Mouse (Mus musculus): ENCODE data around the gene Asb1. TPM values are rescaled to one million over a fixed set of nuclear protein-coding genes. Genes with fewer than 3 reads are reported as not detected.

The Asb1 gene
- total RNA-seq, 2 experiments from 2014 or later: 11.9 to 12.7 TPM

DNA sequence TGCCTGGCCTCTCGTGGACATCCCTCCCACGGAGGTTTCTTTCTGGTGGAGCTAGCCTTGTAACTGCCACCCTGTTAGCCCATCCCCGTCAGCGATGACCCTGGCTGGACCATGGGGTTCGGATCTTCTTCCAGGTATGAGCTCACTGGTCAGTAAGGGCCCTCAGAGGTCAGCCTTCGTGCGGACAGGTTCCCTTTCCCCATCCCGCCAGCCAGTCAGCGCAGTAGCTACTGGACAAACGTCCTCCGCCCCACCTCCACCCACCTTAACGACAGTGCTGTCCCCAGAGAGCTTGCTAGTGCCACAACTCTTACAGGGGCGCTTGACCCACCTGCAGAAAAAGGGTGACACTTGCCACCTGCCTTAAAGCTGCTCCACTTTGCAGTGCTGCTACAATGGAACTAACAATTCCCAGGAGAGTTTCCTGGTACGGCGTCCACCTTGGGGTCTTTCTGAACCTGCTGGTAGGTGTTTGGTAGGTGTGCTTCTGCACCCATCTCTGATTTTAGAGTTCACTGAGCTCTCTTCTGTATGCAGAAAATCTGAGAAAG is 773 bp downstream of the Asb1 start:
- intact Hi-C loops (cut with DNase I): no loop called here
- no peak for DNase-seq

GRCm38 (mm10) chr1:91543974-91544373 is 3.6 kb downstream of the Asb1 start:
- DNase-seq: no peak
- intact Hi-C loops (cut with DNase I): no loop called here

DNA sequence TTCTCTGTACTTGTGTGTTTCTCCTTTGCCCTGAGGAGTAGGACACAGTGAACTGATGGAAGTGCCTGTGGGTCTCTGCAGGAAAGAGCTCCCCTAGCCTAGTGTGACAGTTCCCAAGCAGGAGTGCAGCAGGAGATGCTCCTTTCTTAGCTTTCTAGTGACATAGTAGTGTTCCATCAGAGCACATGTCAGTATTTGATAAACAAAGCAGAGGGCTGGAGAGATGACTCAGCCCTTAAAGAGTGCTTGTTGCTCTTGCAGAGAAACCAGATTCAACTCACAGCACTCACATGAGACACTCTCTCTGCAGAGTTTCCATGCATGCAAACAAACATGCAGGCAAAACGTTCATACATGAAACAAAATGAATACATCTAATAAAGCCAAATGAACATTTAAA is 4.9 kb downstream of the Asb1 start:
- intact Hi-C loops (cut with DNase I): no loop called here
- DNase-seq: no peak

- DNase-seq: no peak
- intact Hi-C loops (cut with DNase I): no loop called here
Observed at GRCm38 (mm10) chr1:91547567-91547966, 7.2 kb downstream of the Asb1 start.

DNA sequence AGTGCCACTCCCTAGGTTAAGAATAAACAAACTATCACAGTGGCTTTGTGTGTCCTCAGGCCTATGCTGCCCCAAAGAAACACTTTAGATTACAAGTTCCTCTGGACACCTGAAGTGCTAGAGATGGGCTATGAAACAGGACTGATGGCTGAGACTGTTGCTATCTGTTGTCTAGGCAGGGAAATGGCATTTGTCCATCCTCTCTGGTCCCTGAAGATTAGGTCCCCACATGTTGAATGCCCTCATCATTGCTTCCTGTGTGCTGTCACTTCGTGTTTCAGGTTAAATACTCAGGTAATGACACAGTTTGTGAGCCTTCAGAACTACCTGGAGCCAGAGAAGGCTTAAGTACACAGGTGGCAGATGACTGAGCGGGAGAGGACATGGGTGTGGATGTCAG is 8.7 kb downstream of the Asb1 start:
- intact Hi-C loops (cut with DNase I): no loop called here
- DNase-seq: no peak

GRCm38 (mm10) chr1:91557099-91557498 is 16.8 kb downstream of the Asb1 start:
- DNase-seq: no peak
- intact Hi-C loops (cut with DNase I): no loop called here

GRCm38 (mm10) chr1:91561226-91561625 is 20.9 kb downstream of the Asb1 start:
- DNase-seq: no peak
- intact Hi-C loops (cut with DNase I): no loop called here

GRCm38 (mm10) chr1:91562977-91563590 is 22.7 kb downstream of the Asb1 start:
- no peak for DNase-seq
- intact Hi-C loops (cut with DNase I): no loop called here

DNA sequence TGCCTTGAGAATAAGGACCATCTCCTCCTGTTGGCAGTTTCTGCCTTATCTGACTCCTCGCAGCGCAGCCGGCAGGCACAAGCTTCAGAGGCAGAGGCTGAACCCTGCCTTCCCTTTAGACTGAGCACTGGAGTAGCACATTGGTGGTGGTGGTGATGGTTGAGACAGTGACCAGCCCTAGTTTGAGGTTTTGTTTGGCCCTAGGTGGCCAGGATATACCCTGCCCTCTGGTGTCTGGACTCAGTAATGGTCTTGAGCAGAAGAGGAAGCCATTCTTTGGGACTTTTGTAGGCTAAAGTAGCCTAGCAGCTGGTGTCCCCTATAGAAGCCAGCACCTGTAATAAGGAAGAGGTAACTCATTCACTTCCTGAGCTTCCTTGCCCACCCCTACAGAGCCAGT is 23.7 kb downstream of the Asb1 start:
- no peak for DNase-seq
- intact Hi-C loops (cut with DNase I): no loop called here

GRCm38 (mm10) chr1:91564598-91564997 is 24.3 kb downstream of the Asb1 start:
- no peak for DNase-seq
- intact Hi-C loops (cut with DNase I): no loop called here

DNA sequence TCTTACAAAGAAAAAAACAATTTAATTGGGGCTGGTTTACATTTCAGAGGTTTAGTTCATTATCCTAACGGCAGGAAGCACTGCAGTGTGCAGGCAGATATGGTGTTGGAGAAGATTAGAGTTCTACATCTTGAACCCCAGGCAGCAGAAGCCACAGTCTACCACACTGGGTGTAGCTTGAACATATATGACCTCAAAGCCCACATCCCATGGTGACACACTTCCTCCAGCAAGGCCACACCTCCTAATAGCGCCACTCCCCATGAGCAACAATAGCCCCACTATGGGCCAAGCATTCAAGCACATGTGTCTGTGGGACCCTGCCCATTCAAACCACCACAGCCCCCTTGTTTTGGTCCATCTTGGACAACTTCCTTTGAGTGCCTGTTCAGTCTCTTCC is 26.9 kb downstream of the Asb1 start:
- intact Hi-C loops (cut with DNase I): no loop called here
- DNase-seq: no peak

- no peak for DNase-seq
- intact Hi-C loops (cut with DNase I): loop anchor here (5.0 kb wide), 1 partner anchor 300 kb away; no protein-coding TSS in a partner anchor
Observed at GRCm38 (mm10) chr1:91572458-91572857, 32.1 kb downstream of the Asb1 start.

DNA sequence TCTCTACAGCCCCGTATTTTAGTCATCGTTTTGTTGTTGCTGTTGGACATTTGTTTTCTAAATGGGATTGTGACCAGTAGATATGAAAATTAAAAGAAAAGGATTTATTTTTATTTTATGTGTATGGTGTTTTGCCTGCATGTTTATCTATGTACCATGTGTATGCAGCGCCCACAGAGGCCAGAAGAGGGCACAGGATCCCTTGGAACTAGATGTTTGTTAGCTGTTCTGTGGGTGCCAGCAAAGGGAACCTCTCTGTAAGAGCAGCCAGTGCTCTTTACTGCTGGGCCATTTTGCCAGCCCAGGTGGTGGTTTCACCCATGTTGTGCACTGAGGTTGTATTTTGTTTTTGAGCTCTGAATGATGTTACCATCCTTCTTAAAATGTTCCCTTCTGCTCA is 33.9 kb downstream of the Asb1 start:
- peak; percentile 21 to 35 for DNase-seq
- intact Hi-C loops (cut with DNase I): loop anchor here (5.0 kb wide), 1 partner anchor 298 kb away; no protein-coding TSS in a partner anchor

- DNase-seq: no peak
- intact Hi-C loops (cut with DNase I): loop anchor here (2.0 kb wide), 1 partner anchor 177 kb away; no protein-coding TSS in a partner anchor
Observed at GRCm38 (mm10) chr1:91577883-91578517, 37.7 kb downstream of the Asb1 start.

GRCm38 (mm10) chr1:91580503-91580902 is 40.2 kb downstream of the Asb1 start:
- intact Hi-C loops (cut with DNase I): no loop called here
- DNase-seq: no peak

DNA sequence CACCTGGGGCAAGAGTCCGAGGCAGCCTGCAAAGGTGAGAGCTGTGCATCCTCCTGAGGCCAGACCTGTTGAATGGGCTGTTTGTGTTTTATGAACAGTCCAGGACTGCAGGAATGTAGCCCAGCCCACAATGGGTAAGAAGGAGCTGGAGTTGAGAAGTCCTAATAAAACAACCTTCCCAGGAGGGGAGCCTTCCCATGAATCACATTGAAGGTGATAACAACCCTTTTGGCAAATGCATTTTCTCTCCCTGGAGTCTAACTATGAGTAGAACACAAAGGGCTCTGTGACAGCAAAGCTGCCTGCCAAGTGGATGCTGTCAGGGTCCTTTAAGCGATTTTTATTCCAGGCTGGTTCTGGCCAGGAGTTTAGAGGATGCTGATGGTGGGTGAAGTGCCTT is 40.9 kb downstream of the Asb1 start:
- intact Hi-C loops (cut with DNase I): no loop called here
- no peak for DNase-seq

- no peak for DNase-seq
- intact Hi-C loops (cut with DNase I): no loop called here
Observed at GRCm38 (mm10) chr1:91584969-91585835, 44.9 kb downstream of the Asb1 start.

DNA sequence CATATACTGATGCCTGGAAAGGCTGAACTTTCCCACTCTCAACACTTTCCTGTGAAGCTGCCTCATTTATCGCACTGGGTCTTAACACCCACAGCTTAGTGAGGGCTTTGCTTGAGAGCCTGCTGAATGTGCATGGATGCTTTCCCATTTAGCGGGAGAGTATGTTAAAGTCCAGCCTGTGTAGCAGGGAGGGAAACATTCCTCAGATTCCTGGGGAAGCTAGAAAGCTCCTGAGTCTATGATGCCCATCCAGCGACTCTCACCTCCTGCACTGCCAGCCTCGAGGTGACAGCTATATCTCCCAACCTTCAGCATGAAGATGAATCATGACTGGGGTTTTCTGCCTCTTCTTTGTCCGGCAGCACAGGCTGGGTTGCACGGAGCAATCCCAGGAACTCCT is 49.4 kb downstream of the Asb1 start:
- no peak for DNase-seq
- intact Hi-C loops (cut with DNase I): no loop called here

GRCm38 (mm10) chr1:91595521-91596020 is 55.2 kb downstream of the Asb1 start:
- intact Hi-C loops (cut with DNase I): no loop called here
- DNase-seq: no peak

DNA sequence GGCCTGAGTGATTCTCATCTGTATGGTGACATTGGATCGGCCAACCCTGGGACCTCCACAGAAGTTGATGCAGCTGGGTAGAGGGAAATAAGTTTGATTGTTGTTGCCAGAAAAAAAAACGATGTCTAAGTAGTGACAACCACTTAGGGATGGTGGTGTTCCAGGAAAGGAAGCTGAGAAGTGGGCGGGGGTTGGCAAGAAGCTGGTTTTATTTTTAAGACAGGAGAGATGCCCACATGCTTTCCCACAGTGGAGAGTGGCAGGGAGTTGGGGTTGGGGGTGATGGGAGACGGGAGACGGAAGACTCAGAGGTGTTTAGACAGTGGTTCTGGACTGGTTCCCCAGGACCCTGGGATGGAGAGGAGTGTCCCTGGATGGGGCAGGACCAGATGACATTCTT is 57.3 kb downstream of the Asb1 start:
- intact Hi-C loops (cut with DNase I): no loop called here
- DNase-seq: no peak
